Mouse (Mus musculus): Measurements from ENCODE around the gene Vmn1r14. TPM values are rescaled to one million over a fixed set of nuclear protein-coding genes. Genes with fewer than 3 reads are reported as not detected.
"Not testable (repeated sequence)": the region's sequence is repeated elsewhere in the genome, so short reads cannot be mapped to it uniquely, and the experiment has no call there.

Gene Vmn1r14
- polyA plus RNA-seq (2012; rRNA removed), result not detected in 2 replicates

DNA sequence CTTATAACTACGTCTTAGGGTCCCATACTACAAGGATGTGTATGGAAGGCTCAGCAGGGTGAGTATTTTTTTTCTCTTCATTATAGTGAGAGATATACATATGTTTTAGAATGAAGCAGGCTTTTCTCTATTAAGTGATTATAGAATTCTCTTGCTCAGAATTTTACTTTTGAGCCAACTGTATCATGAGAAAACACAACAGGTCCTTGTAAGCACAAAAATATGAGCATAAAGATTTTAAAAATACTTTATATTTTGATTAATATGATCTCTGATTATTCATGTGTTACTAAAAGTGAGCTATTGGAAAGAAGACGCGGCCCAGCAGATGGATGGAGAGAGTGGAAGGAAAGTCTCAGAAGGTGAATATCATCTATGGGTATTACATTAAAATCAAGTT, at the start of gene Vmn1r14:
Vmn1r14 (plus strand) TSS at position 301 of the 400 bp plus-strand sequence.
- DNase-seq (ENCODE audit: low spot score), result no peak

DNA sequence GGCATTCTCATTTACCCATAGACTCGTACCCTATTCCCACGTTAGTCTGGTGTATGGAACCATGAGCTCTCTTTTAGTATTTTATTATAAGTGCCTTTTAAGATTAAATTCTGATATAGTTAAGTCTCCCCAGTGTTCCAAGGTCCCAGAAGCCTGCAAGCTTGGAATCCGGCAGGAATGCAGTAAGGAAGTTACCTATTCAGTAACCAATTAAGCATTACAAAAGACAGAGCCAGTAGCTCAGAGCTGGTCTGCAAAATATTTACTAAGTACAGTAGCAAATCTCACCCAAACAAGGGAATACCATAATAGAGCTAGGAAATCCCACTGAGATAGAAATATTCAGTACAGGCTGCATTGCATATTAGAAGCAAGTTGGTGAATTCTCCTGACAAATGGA, 41.5 kb upstream of the Vmn1r14 start:
- not testable (repeated sequence) for DNase-seq (ENCODE audit: low spot score)

DNA sequence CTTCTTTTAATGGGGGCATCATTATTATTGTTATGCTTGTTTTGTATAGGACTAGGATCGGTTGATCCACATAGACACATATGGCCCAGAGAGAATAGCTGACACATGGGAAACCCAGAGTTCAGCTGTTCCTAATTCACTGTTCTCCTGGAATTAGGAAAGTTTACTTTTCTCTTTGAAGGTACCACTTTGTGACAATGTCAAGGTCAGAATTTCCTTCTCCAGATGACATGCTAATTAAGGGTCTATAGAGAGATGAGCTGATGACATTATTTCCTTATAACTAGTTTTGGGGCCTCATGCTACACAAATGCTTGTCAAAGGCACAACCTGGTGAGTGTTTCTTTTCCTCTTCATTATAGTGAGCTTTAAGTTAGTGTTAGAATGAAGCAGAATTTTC, 28.5 kb upstream of the Vmn1r14 start, which contains the start of gene Vmn1r13:
Vmn1r13 (plus strand) TSS at position 301 of the 400 bp plus-strand sequence.
- not testable (repeated sequence) for DNase-seq (ENCODE audit: low spot score)

DNA sequence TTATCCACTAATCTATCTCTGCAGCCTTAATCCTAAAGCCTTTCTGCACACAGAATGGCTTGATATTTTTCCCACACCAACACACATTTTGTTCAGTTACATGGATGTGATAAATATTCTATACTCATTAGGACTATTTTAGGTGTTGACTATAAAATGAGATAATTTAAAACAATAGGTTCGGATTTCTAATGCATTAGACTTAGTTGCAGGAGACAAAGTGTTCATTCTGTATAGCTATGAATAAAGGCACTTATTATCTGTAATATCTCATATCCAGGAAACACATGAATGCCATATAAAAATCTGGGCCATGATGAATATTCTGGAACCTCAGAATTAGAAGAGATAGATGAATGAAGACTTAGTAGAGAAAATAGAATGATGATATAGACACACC, 26.2 kb downstream of the Vmn1r14 start, which contains the start of gene Vmn1r15:
Vmn1r15 (plus strand) TSS at position 301 of the 400 bp plus-strand sequence.
- no peak for DNase-seq (ENCODE audit: low spot score)

DNA sequence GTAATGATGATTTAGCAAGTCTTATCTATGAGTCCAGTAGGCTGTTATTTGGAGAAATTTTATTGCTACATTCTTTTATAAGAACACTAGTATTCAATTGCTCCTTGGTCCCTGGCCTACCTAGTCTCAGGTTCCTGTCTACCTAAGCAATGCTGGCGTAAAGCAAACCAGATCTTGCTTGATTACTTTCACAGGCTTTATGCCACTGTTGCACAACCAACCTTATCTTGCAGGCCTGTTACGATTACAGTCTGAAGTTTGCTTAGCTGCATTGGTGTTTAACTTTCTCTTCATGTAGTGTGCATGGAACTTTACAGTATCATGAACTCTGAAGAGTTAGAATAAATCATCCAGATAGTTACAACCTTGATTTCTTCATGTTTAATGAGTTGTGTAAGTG, 29.5 kb downstream of the Vmn1r14 start:
- no peak for DNase-seq (ENCODE audit: low spot score)

DNA sequence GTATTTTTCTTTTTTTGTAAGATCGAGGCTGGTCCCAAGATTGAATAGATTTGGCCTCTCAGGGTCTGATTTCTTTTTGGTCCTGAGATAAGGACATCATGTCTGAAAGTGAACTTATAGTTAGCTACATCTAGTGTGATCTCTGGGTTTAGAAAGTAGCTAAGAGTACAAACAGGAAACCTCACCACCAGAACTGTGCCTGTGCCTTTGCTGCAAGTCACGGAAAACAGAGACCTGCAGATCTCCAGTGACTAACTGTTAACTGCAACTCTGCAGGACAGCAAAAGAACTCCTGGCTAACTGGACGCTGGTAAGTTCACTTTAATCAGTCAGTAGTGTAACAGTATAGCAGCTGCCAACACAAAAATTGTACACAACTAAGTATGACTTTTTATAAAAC, 40.4 kb downstream of the Vmn1r14 start:
- no peak for DNase-seq (ENCODE audit: low spot score)

DNA sequence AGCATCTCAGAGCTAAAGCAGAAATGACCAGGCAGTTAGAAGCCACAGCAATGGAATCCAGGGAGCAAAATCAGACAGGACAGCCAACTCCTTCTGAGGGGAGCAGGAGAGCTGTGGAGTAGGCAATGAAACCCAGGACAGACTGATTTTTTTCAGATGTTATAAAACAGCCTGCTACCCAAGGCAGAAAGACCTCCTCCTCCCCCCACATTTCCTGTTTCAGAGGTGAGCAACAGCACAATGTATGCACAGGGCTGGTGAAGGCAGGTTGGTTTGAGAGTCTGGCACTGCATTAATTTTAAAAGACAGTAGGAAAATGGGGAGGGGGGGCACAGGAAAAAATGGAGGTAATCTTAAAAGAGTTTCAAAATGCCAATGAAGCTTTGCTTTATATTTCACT, 41.0 kb downstream of the Vmn1r14 start:
- DNase-seq (ENCODE audit: low spot score), result no peak

DNA sequence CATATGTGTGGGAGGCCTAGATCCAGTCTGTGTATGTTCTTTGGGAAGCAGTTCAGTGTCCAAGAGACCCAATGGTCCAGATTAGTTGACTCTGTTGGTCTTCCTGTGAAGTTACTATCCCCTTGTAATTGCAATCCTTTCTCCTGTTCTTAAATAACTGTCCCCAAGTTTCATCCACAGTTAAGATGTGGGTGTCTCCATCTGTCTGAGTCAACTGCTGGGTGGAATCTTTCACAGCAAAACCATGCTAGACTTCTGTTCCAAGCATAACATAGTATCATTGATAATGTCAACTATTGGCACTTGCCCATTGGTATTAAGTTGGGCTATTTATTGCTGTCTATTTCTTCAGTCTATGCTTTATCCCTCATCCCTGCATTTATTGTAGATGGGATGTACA, 47.5 kb downstream of the Vmn1r14 start:
- no peak for DNase-seq (ENCODE audit: low spot score)

Other genes starting within 250 kb of the Vmn1r14 start
- gene Vmn1r6, start 234.4 kb upstream of the Vmn1r14 start, polyA plus RNA-seq (2012; rRNA removed), result not detected in 2 replicates
- not detected in 2 replicates for gene Vmn1r7, start 206.4 kb upstream of the Vmn1r14 start, polyA plus RNA-seq (2012; rRNA removed)
- gene Vmn1r8, start 199.4 kb upstream of the Vmn1r14 start, polyA plus RNA-seq (2012; rRNA removed), result not detected in 2 replicates
- not detected in 2 replicates for gene Vmn1r9, start 164.9 kb upstream of the Vmn1r14 start, polyA plus RNA-seq (2012; rRNA removed)
- gene Vmn1r10, start 122.2 kb upstream of the Vmn1r14 start, polyA plus RNA-seq (2012; rRNA removed), result not detected in 2 replicates
- not detected in 2 replicates for gene Vmn1r11, start 98.2 kb upstream of the Vmn1r14 start, polyA plus RNA-seq (2012; rRNA removed)
- not detected in 2 replicates for gene Vmn1r12, start 74.8 kb upstream of the Vmn1r14 start, polyA plus RNA-seq (2012; rRNA removed)
- gene Vmn1r13, start 28.4 kb upstream of the Vmn1r14 start, polyA plus RNA-seq (2012; rRNA removed), result not detected in 2 replicates
- not detected in 2 replicates for gene Vmn1r15, start 26.3 kb downstream of the Vmn1r14 start, polyA plus RNA-seq (2012; rRNA removed)
- gene Vmn1r16, start 97.8 kb downstream of the Vmn1r14 start, polyA plus RNA-seq (2012; rRNA removed), result not detected in 2 replicates
- not detected in 2 replicates for gene Vmn1r17, start 132.0 kb downstream of the Vmn1r14 start, polyA plus RNA-seq (2012; rRNA removed)
- not detected in 2 replicates for gene Vmn1r18, start 164.1 kb downstream of the Vmn1r14 start, polyA plus RNA-seq (2012; rRNA removed)
- gene Vmn1r19, start 172.1 kb downstream of the Vmn1r14 start, polyA plus RNA-seq (2012; rRNA removed), result not detected in 2 replicates
- not detected in 2 replicates for gene Vmn1r20, start 197.2 kb downstream of the Vmn1r14 start, polyA plus RNA-seq (2012; rRNA removed)

Data from urinary bladder, adult 2 months (tissue).